Mouse (Mus musculus) G1E (cell line): ENCODE measurements around the gene Izumo1r.

Source experiments
- CTCF ChIP-seq: IDR thresholded peaks from 2 replicates; pipeline ENCODE4 v1.5.1; 2012; ENCODE audit warnings: low read depth, low read length, inconsistent platforms, mixed read lengths
- GATA1 ChIP-seq: IDR thresholded peaks from 2 replicates; pipeline ENCODE4 v1.6.1; 2012; ENCODE audit warnings: borderline replicate concordance, low read length, inconsistent platforms, mixed read lengths

DNA sequence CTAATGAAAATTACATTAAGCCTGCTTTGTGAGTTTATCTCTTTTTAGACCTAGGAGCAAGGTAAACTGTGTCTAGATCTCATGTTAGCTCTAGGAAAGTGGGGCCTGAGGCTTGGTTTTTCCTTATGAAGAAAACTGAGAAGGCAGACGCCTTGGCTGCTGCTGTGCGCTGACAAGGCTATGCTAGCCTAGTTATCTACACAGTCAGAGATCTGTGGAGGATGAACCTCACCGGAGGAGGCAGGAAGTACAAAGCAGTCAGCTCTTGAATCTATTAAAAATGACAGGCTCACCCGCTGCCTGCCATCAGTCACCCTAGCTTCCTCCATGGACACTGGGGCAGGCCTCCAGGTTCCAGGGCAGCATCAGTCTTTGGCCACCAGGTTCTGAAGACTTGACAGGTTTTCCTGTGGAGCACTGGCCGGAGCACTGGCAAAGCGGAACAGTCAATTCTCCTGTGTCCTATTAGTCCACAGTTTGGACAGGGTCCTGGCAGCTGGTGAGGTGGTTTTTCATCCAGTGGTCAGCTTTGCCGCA lies 45.5 kb downstream of the Izumo1r start:
- TF ChIP-seq CTCF (no peak), GATA1 (no peak)
